Mouse (Mus musculus) liver, postnatal 0 days (tissue): ENCODE measurements around the gene Ndufv1. TPM values are rescaled to one million over a fixed set of nuclear protein-coding genes. Genes with fewer than 3 reads are reported as not detected.
"Not testable (repeated sequence)": the region's sequence is repeated elsewhere in the genome, so short reads cannot be mapped to it uniquely, and the experiment has no call there.

Source experiments
- ATAC-seq: fragments of 200-750 bp; cut with Nextera tagmentation; 2 replicates; pipeline ENCODE4 v1.8.0; 2017; ENCODE audit warnings: mild to moderate bottlenecking, moderate library complexity
- DNase-seq: peaks from one replicate; pipeline ENCODE4 v3.0.0-alpha.2; 2016
- H3K27ac ChIP-seq: fragments of 300-500 bp; sonication (generic); 2 replicates; pipeline ENCODE4 v1.5.1; 2014; ENCODE audit warnings: antibody characterized with exemption, moderate library complexity, mild to moderate bottlenecking, low read depth
- H3K27me3 ChIP-seq: fragments of 300-500 bp; sonication (generic); 2 replicates; pipeline ENCODE4 v1.6.1; 2014; ENCODE audit warnings: low read length, control low read depth, mixed read lengths; ENCODE audit not compliant: insufficient read depth
- H3K36me3 ChIP-seq: fragments of 300-500 bp; sonication (generic); replicated peaks from 2 replicates; pipeline ENCODE4 v1.6.1; 2014; ENCODE audit warnings: mild to moderate bottlenecking, control low read depth, low read length, moderate library complexity, mixed read lengths; ENCODE audit not compliant: insufficient read depth
- H3K4me1 ChIP-seq: fragments of 300-500 bp; sonication (generic); 2 replicates; pipeline ENCODE4 v1.6.1; 2014; ENCODE audit warnings: antibody characterized with exemption, mild to moderate bottlenecking, control low read depth; ENCODE audit not compliant: insufficient read depth
- H3K4me2 ChIP-seq: fragments of 300-500 bp; sonication (generic); 2 replicates; pipeline ENCODE4 v1.6.1; 2014; ENCODE audit warnings: low read depth, mild to moderate bottlenecking, low read length, moderate library complexity, mixed read lengths
- H3K4me3 ChIP-seq: fragments of 300-500 bp; sonication (generic); 2 replicates; pipeline ENCODE4 v1.5.1; 2014; ENCODE audit warnings: low read depth, low read length
- H3K9ac ChIP-seq: fragments of 300-500 bp; sonication (generic); replicated peaks from 2 replicates; pipeline ENCODE4 v1.6.1; 2014; ENCODE audit warnings: mild to moderate bottlenecking, moderate library complexity
- H3K9me3 ChIP-seq: fragments of 300-500 bp; sonication (generic); 2 replicates; pipeline ENCODE4 v1.6.1; 2016; ENCODE audit warnings: mild to moderate bottlenecking, control low read depth, low read length, mixed read lengths
- CTCF ChIP-seq: sonication (generic); IDR thresholded peaks from 2 replicates; pipeline ENCODE4 v1.5.1; 2016; ENCODE audit warnings: antibody characterized with exemption, low read depth
- EP300 ChIP-seq: IDR thresholded peaks from 2 replicates; pipeline ENCODE4 v1.6.1; 2016; ENCODE audit warnings: antibody characterized with exemption, low read depth, mild to moderate bottlenecking
- WGBS: fragments of 180-500 bp; shearing (Covaris S2); extraction: QIAGEN DNeasy Blood & Tissue Kit; methylation state at CpG from one replicate; pipeline ENCODE4 v1.1.7; 2014; ENCODE audit not compliant: insufficient replicate concordance; 5-methylcytosine and 5-hydroxymethylcytosine counted together
- polyA plus RNA-seq: library from polyadenylated mRNA; unstranded; fragments of >200 nt; fragmentation: Nextera tagmentation; extraction: Ambion mirVana; gene quantifications from 2 replicates; pipeline ENCODE4 v1.2.1, GENCODE M21; 2015

Gene Ndufv1
- polyA plus RNA-seq, 1 experiment from 2014 or later, result 171 TPM

DNA sequence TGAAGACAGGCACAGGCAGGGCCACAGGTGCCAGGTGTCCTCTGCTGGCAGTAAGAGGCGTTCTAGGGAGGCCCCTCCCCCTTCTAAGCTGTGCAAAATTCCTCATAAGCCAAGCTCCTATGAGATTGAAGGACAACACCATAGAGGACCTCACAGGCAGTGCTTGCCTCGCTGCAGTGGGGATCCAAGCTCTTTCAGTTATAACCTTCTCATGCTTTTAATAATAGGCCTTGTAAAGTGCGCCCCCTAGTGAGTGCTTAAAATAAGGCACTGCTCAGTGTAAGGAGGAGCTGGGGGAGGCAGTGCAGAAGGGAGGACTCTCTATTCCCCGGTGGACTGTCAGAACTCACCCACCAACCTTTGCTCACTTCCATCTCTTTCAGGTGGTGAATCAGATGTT lies 32.3 kb downstream of the Ndufv1 start:
- ATAC-seq (peak; percentile 60; the same call in 1 of the 2 replicates), DNase-seq (peak; percentile 82)
- H3K36me3 ChIP-seq, result no peaks in the 10 kb centered on the region
- H3K9ac ChIP-seq, result no peak overlapping the region
- no peak overlapping the region for H3K4me3 ChIP-seq
- H3K4me2 ChIP-seq, result no peak overlapping the region
- H3K9me3 ChIP-seq, result no peaks in the 10 kb centered on the region
- TF ChIP-seq CTCF (peak; percentile 93), EP300 (no peak)
- H3K4me1 ChIP-seq, result peaks cover 9% of the 10 kb centered on the region
- WGBS, result 17% methylated on average over 4 of the region's 4 CpGs
- no peak overlapping the region for H3K27ac ChIP-seq
- H3K27me3 ChIP-seq, result no peaks in the 10 kb centered on the region

DNA sequence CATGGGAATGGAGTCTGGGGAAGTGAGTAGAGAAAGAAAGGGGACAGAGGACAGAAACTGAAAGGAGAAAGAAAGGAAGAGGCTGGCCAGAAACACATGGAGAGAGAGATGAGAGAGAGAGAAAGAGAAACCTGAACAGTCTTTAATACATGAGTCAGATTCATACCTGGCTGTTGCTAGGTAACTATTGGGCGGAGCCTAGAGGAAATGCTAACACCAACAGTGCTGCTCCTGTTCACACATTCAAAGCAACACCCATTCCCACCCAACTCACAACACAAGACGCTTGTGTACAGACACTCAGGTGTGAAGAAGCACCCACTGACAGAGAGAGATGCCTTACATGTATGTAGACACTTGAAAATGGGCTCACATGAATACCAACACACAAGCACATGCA lies 36.7 kb downstream of the Ndufv1 start:
- ATAC-seq, result no peak
- Histone ChIP-seq H3K4me2 (no peak overlapping the region), H3K36me3 (no peaks in the 10 kb centered on the region), H3K27me3 (no peaks in the 10 kb centered on the region), H3K4me1 (no peaks in the 10 kb centered on the region), H3K4me3 (no peak overlapping the region), H3K9ac (no peak overlapping the region), H3K9me3 (no peaks in the 10 kb centered on the region), H3K27ac (no peak overlapping the region)
- TF ChIP-seq CTCF (no peak), EP300 (no peak)
- no peak for DNase-seq
- WGBS, result 74% methylated on average over 2 of the region's 2 CpGs

DNA sequence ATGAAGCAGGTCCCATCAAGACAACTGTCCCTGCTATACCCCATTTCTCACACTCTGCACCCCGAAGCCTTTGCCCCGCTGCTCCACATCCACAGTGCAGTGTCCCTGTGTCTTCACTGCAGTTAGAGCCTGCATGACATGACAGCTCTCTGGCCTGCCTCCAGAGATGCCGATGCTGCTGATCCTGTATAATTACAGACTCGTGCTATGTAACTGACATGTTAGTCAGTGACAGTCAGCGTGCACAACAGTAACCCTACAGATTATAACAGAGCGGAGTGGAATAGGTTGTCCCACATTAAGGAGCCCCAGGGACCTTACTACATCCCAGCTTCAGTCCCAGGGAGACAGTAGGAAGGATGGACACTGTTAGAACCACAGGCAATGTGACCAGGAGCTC lies 38.0 kb downstream of the Ndufv1 start:
- DNase-seq, H3K4me3 ChIP-seq, H3K36me3 ChIP-seq, H3K4me2 ChIP-seq, H3K4me1 ChIP-seq, H3K27ac ChIP-seq, ATAC-seq, H3K27me3 ChIP-seq, H3K9ac ChIP-seq, H3K9me3 ChIP-seq: not testable (repeated sequence)
- WGBS, result 80% methylated on average over 6 of the region's 6 CpGs

DNA sequence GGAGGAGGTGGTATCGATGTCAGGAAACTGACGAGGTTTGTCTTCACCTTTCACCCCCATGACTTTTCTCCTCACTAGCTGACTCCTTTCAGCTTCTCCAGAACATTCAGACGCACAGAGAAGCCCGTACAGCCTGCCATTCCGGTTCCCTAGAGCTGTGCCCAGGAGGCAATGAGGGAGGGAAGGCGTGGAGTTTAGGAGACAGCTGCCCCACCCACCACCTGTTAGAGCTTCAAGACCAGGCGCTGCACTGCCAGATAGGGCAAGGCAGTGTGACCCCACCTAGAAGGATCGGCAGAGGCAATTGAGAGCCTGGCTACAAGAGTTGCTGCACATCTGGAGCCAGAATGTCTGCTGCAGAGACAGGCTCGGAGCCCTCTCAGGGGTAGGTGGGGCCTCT lies 40.4 kb downstream of the Ndufv1 start, which contains the start of gene Aldh3b2:
Gene Aldh3b2 (plus strand): TSS at position 100 of the 400 bp plus-strand sequence.
- Histone ChIP-seq H3K9ac (no peak within 1 kb of the TSS), H3K36me3 (no peaks in the 10 kb centered on the region), H3K27me3 (no peaks in the 10 kb centered on the region), H3K9me3 (no peaks in the 10 kb centered on the region), H3K4me3 (no peak within 1 kb of the TSS), H3K4me2 (no peak within 1 kb of the TSS), H3K4me1 (no peaks in the 10 kb centered on the region), H3K27ac (no peak within 1 kb of the TSS)
- ATAC-seq (peak; percentile 60; the same call in 1 of the 2 replicates), DNase-seq (no peak)
- TF ChIP-seq EP300 (no peak), CTCF (no peak)
- WGBS, result 47% methylated on average over 9 of the region's 9 CpGs

DNA sequence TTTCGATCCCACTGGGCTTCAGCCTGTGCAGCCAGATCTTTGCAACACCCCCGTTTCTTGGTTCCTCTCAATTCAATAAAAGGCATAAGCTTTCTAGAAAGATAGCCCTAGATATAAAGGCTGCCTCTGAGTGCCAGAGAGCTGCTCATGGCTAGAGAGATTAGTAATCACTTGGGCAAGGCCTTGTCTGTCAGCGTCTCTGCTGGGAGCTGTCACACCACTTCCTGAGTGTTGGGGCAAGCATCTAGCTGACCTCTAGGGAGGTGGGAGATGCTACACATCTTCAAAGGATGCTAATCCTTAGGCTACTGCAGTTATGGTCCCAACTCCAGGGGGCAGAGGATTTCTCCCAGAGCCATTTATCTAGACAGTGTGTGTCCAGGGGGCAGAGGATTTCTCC lies 45.3 kb downstream of the Ndufv1 start:
- H3K9ac ChIP-seq, result no peak overlapping the region
- ATAC-seq (no peak), DNase-seq (no peak)
- TF ChIP-seq CTCF, result no peak
- no peak for TF ChIP-seq EP300
- no peak overlapping the region for H3K4me2 ChIP-seq
- 49% methylated on average over 3 of the region's 3 CpGs for WGBS
- no peaks in the 10 kb centered on the region for H3K36me3 ChIP-seq
- no peak overlapping the region for H3K4me3 ChIP-seq
- no peaks in the 10 kb centered on the region for H3K27me3 ChIP-seq
- no peaks in the 10 kb centered on the region for H3K4me1 ChIP-seq
- H3K9me3 ChIP-seq, result no peaks in the 10 kb centered on the region
- H3K27ac ChIP-seq, result no peak overlapping the region

DNA sequence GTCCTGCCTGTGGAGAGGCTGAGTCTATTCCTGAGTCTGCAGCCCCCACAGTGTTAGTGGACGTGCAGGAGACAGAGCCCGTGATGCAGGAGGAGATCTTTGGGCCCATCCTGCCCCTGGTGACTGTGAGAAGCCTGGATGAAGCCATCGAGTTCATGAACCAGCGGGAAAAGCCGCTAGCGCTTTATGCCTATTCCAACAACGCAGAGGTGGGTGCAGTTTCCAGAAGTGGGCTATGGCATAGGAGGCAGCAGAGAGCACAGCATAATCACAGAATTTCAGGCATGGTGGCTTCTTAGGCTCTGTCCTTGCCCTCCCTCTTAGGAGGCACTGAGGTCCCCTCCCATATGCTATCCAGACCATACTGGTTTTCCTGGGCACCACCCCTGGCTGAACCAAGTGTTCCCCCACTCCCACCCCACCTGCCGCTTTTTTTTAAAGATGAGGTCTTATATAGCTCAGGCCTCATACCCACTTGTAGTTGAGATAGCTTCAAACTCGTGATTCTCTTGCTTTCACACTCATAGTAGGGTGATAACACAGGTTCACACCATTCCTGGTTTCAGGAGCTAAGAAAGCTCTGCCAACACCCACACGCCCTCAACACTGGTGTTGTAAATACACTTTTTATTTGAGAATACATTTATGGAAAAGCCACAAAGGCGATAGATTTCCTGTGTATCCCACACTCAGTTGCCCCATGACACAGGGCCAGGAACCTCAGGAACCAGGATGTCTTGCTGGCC lies 46.1 kb downstream of the Ndufv1 start:
- no peaks in the 10 kb centered on the region for H3K27me3 ChIP-seq
- WGBS, result 74% methylated on average over 11 of the region's 11 CpGs
- H3K36me3 ChIP-seq, result no peaks in the 10 kb centered on the region
- no peak overlapping the region for H3K4me3 ChIP-seq
- H3K4me1 ChIP-seq, result no peaks in the 10 kb centered on the region
- peak; percentile 30 for TF ChIP-seq CTCF
- TF ChIP-seq EP300, result no peak
- no peaks in the 10 kb centered on the region for H3K9me3 ChIP-seq
- DNase-seq (no peak), ATAC-seq (no peak)
- no peak overlapping the region for H3K27ac ChIP-seq
- H3K4me2 ChIP-seq, result no peak overlapping the region
- no peak overlapping the region for H3K9ac ChIP-seq
